Mouse (Mus musculus) myocyte (in vitro differentiated cells): ENCODE results near the gene Gng2. TPM values are rescaled to one million over a fixed set of nuclear protein-coding genes. Genes with fewer than 3 reads are reported as not detected.

Source experiments
- H3K27me3 ChIP-seq: one replicate; pipeline ENCODE4 v1.6.1; 2011; ENCODE audit not compliant: control insufficient read depth, insufficient read depth, insufficient read length
- H3K36me3 ChIP-seq: one replicate; pipeline ENCODE4 v1.6.1; 2011; ENCODE audit not compliant: control insufficient read depth, insufficient read depth
- H3K4me2 ChIP-seq: one replicate; pipeline ENCODE4 v1.6.1; 2011; ENCODE audit warnings: low read depth, control low read depth
- H3K4me3 ChIP-seq: one replicate; pipeline ENCODE4 v1.5.1; 2011; ENCODE audit warnings: mild to moderate bottlenecking, control low read depth, moderate library complexity
- H3K79me2 ChIP-seq: one replicate; pipeline ENCODE4 v1.6.1; 2011; ENCODE audit not compliant: control insufficient read depth, insufficient read depth
- H3ac ChIP-seq: one replicate; pipeline ENCODE4 v1.6.1; 2011; ENCODE audit not compliant: control insufficient read depth, insufficient read length
- CEBPB ChIP-seq: IDR thresholded peaks from 2 replicates; pipeline ENCODE4 v1.6.1; 2011; ENCODE audit warnings: mild to moderate bottlenecking, moderate library complexity; ENCODE audit not compliant: poor library complexity, insufficient read depth, severe bottlenecking
- E2F4 ChIP-seq: IDR thresholded peaks from one replicate; pipeline ENCODE4 v1.6.1; 2011; ENCODE audit warnings: mild to moderate bottlenecking, control low read depth, moderate library complexity; ENCODE audit not compliant: insufficient read depth
- MAX ChIP-seq: IDR thresholded peaks from one replicate; pipeline ENCODE4 v1.6.1; 2011; ENCODE audit warnings: low read depth, mild to moderate bottlenecking, control low read depth
- MYOD1 ChIP-seq, 3 experiments: IDR thresholded peaks; one replicate each; pipeline ENCODE4 v1.6.1; 2011; ENCODE audit warnings: control low read depth in 2 of 3, low read depth in 2 of 3, mild to moderate bottlenecking in 2 of 3, moderate library complexity in 1 of 3; ENCODE audit not compliant: insufficient read length in 2 of 3, control insufficient read depth in 1 of 3
- MYOG ChIP-seq, 3 experiments: IDR thresholded peaks; one replicate each; pipeline ENCODE4 v1.6.1; 2011; ENCODE audit warnings: control low read depth in 2 of 3, low read depth in 2 of 3, mild to moderate bottlenecking in 2 of 3; ENCODE audit not compliant: insufficient read length in 2 of 3, control insufficient read depth in 1 of 3, insufficient read depth in 1 of 3
- POLR2A ChIP-seq: IDR thresholded peaks from one replicate; pipeline ENCODE4 v1.6.1; 2011; ENCODE audit warnings: low read depth, mild to moderate bottlenecking, control low read depth, moderate library complexity; ENCODE audit not compliant: insufficient read length
- POLR2AphosphoS2 ChIP-seq: IDR thresholded peaks from one replicate; pipeline ENCODE4 v1.6.1; 2011; ENCODE audit warnings: low read depth, control low read depth; ENCODE audit not compliant: insufficient read length
- REST ChIP-seq: IDR thresholded peaks from one replicate; pipeline ENCODE4 v1.6.1; 2011; ENCODE audit warnings: mild to moderate bottlenecking, control low read depth, moderate library complexity; ENCODE audit not compliant: insufficient read depth, insufficient read length
- SRF ChIP-seq: IDR thresholded peaks from one replicate; pipeline ENCODE4 v1.6.1; 2011; ENCODE audit warnings: low read depth; ENCODE audit not compliant: control insufficient read depth, insufficient read length
- TCF12 ChIP-seq: IDR thresholded peaks from one replicate; pipeline ENCODE4 v1.6.1; 2011; ENCODE audit warnings: mild to moderate bottlenecking, control low read depth; ENCODE audit not compliant: poor library complexity, insufficient read depth, severe bottlenecking
- TCF3 ChIP-seq: IDR thresholded peaks from one replicate; pipeline ENCODE4 v1.6.1; 2011; ENCODE audit warnings: low read depth, control low read depth; ENCODE audit not compliant: insufficient read length
- USF1 ChIP-seq: IDR thresholded peaks from one replicate; pipeline ENCODE4 v1.6.1; 2011; ENCODE audit warnings: low read depth, mild to moderate bottlenecking, control low read depth, moderate library complexity
- polyA plus RNA-seq: library from polyadenylated mRNA; unstranded; fragments of >200 nt; fragmentation: generic; extraction: Trizol; gene quantifications from one replicate; pipeline ENCODE4 v1.2.1, GENCODE M21; 2012; ENCODE audit warnings: missing spikeins

The Gng2 gene
- polyA plus RNA-seq, 1 experiment, result 5.0 TPM

GRCm38 (mm10) chr14:19920254-19920691 is 57.2 kb downstream of the Gng2 start:
- H3K36me3 ChIP-seq, result no peaks in the 10 kb centered on the region
- TF ChIP-seq TCF12 (no peak), CEBPB (no peak), MYOD1 (IDR thresholded peaks at IDR 0.05; ENCODE audit: control insufficient read depth in 1 of 3, insufficient read length in 2 of 3, low read depth in 2 of 3) (no peak), REST (no peak)
- no peaks in the 10 kb centered on the region for H3K79me2 ChIP-seq
- peaks cover 9% of the 10 kb centered on the region for H3K27me3 ChIP-seq
- no peak overlapping the region for H3ac ChIP-seq
- H3K4me3 ChIP-seq, result no peak overlapping the region
- no peak overlapping the region for H3K4me2 ChIP-seq

- Histone ChIP-seq H3K4me2 (no peak overlapping the region), H3K79me2 (no peaks in the 10 kb centered on the region), H3ac (no peak overlapping the region), H3K36me3 (no peaks in the 10 kb centered on the region), H3K4me3 (no peak overlapping the region), H3K27me3 (peaks cover 9% of the 10 kb centered on the region)
- TF ChIP-seq TCF12, result no peak
- no peak for TF ChIP-seq USF1
- TF ChIP-seq POLR2A, result no peak
- no peak for TF ChIP-seq MYOD1 (IDR thresholded peaks at IDR 0.05; ENCODE audit: control insufficient read depth in 1 of 3, insufficient read length in 2 of 3, low read depth in 2 of 3)
- TF ChIP-seq E2F4, result no peak
- no peak for TF ChIP-seq TCF3
- TF ChIP-seq REST, result no peak
- TF ChIP-seq POLR2AphosphoS2, result no peak
- TF ChIP-seq CEBPB, result no peak
- no peak for TF ChIP-seq MAX
These were observed 57.6 kb downstream of the Gng2 start for GRCm38 (mm10) chr14:19919789-19920188.

- TF ChIP-seq TCF3 (no peak), TCF12 (no peak), MAX (no peak), MYOG (IDR thresholded peaks at IDR 0.05; ENCODE audit: control insufficient read depth in 1 of 3, insufficient read depth in 1 of 3, insufficient read length in 2 of 3, low read depth in 2 of 3) (no peak), MYOD1 (IDR thresholded peaks at IDR 0.05; ENCODE audit: control insufficient read depth in 1 of 3, insufficient read length in 2 of 3, low read depth in 2 of 3) (no peak), CEBPB (no peak), POLR2A (no peak), USF1 (no peak), REST (no peak), E2F4 (no peak), POLR2AphosphoS2 (no peak), SRF (no peak)
- no peak overlapping the region for H3K4me2 ChIP-seq
- H3K36me3 ChIP-seq, result no peaks in the 10 kb centered on the region
- H3K79me2 ChIP-seq, result no peaks in the 10 kb centered on the region
- no peak overlapping the region for H3K4me3 ChIP-seq
- peaks cover 9% of the 10 kb centered on the region for H3K27me3 ChIP-seq
- H3ac ChIP-seq, result no peak overlapping the region
These were observed 59.9 kb downstream of the Gng2 start for GRCm38 (mm10) chr14:19917534-19917933.

DNA sequence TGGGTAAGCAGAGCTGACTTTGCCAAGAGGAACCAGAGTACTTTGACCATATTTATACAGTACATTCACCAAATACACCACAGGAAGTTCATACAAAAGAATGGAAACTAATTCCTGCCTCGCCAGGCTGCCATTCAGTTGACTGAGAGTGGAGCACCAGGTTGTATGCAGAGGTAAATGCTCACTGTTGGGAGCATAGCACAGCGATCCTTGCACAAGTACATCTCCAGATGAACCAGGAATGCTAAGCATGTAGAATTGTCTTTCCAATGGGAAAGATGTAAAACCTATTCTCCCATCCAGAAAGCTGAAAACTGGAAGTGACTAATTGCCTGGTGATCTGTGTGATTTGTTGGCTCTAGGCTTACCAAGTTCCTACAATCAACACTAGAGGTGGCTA is 61.1 kb downstream of the Gng2 start:
- H3K36me3 ChIP-seq, result no peaks in the 10 kb centered on the region
- H3K4me3 ChIP-seq, result no peak overlapping the region
- no peak overlapping the region for H3K4me2 ChIP-seq
- H3K79me2 ChIP-seq, result no peaks in the 10 kb centered on the region
- TF ChIP-seq POLR2AphosphoS2, result no peak
- no peak overlapping the region for H3ac ChIP-seq
- H3K27me3 ChIP-seq, result peaks cover 9% of the 10 kb centered on the region

- TF ChIP-seq E2F4 (no peak), MAX (no peak), USF1 (no peak), TCF12 (no peak), CEBPB (no peak), POLR2A (no peak), MYOG (IDR thresholded peaks at IDR 0.05; ENCODE audit: control insufficient read depth in 1 of 3, insufficient read depth in 1 of 3, insufficient read length in 2 of 3, low read depth in 2 of 3) (no peak), REST (no peak), SRF (no peak), TCF3 (no peak), POLR2AphosphoS2 (no peak), MYOD1 (IDR thresholded peaks at IDR 0.05; ENCODE audit: control insufficient read depth in 1 of 3, insufficient read length in 2 of 3, low read depth in 2 of 3) (no peak)
- Histone ChIP-seq H3K4me3 (no peak overlapping the region), H3K79me2 (no peaks in the 10 kb centered on the region), H3K36me3 (no peaks in the 10 kb centered on the region), H3ac (no peak overlapping the region), H3K4me2 (no peak overlapping the region), H3K27me3 (no peaks in the 10 kb centered on the region)
These were observed 64.5 kb downstream of the Gng2 start for GRCm38 (mm10) chr14:19912891-19913290.
